Mouse (Mus musculus): ENCODE measurements around the gene Tex2. TPM values are rescaled to one million over a fixed set of nuclear protein-coding genes. Genes with fewer than 3 reads are reported as not detected.
A peak's percentile ranks its signal among the peaks of the same experiment; 100 is the strongest.
"Not testable (repeated sequence)": the region's sequence is repeated elsewhere in the genome, so short reads cannot be mapped to it uniquely, and the experiment has no call there.

Gene Tex2
- polyA plus RNA-seq, 1 experiment from 2014 or later, result 11.9 TPM

DNA sequence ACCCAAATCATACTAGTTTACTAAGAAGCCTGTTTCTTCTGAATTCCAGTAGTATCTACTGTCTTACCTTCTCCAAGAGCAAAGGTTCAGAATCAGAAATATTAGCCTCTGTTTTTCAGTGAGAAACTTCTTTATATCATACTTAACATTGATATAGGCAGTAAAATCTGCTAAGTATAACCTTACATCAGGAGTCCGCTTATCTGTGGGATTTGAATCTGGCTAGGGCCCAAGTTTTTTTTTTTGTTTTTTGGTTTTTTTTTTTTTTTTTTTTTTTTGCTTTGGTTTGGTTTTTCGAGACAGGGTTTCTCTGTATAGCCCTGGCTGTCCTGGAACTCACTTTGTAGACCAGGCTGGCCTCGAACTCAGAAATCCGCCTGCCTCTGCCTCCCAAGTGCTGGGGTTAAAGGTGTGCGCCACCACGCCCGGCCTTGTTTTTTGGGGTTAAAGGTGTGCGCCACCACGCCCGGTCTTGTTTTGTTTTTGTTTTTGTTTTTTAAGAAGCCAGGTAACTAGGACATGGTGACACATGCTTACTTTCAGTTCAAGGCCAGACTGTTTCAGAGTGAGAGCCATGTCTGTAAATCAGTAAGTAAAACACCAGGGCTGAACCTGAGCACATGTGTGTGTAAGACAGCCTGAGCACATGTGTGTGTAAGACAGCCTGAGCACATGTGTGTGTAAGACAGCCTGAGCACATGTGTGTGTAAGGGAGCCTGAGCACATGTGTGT is 35.4 kb downstream of the Tex2 start:
- H3K9me3 ChIP-seq (replicated peaks; ENCODE audit: control insufficient read depth, low read length); H3K4me1 ChIP-seq (ENCODE audit: control insufficient read depth, insufficient read depth, low read length); H3K27ac ChIP-seq (ENCODE audit: low read depth, low read length); H3K4me2 ChIP-seq (ENCODE audit: low read length); ATAC-seq; DNase-seq (ENCODE audit: low spot score); H3K9ac ChIP-seq (ENCODE audit: low read length); H3K27me3 ChIP-seq (replicated peaks; ENCODE audit: control insufficient read depth, insufficient read depth, low read length); H3K4me3 ChIP-seq (ENCODE audit: low read depth, low read length); H3K36me3 ChIP-seq (ENCODE audit: control insufficient read depth, insufficient read depth, low read length): not testable (repeated sequence)
- WGBS, result 96% methylated on average over 10 of the region's 10 CpGs

- no peak for DNase-seq (ENCODE audit: low spot score)
- Histone ChIP-seq H3K9ac (ENCODE audit: low read length) (no peak overlapping the region), H3K9me3 (replicated peaks; ENCODE audit: control insufficient read depth, low read length) (no peaks in the 10 kb centered on the region), H3K4me3 (ENCODE audit: low read depth, low read length) (no peak overlapping the region), H3K27ac (ENCODE audit: low read depth, low read length) (no peak overlapping the region), H3K27me3 (replicated peaks; ENCODE audit: control insufficient read depth, insufficient read depth, low read length) (no peaks in the 10 kb centered on the region), H3K4me1 (ENCODE audit: control insufficient read depth, insufficient read depth, low read length) (no peaks in the 10 kb centered on the region), H3K36me3 (ENCODE audit: control insufficient read depth, insufficient read depth, low read length) (no peaks in the 10 kb centered on the region), H3K4me2 (ENCODE audit: low read length) (no peak overlapping the region)
- ATAC-seq, result no peak
- WGBS, result 85% methylated on average over 9 of the region's 9 CpGs
These were observed 38.8 kb downstream of the Tex2 start for GRCm38 (mm10) chr11:106574456-106574855.

DNA sequence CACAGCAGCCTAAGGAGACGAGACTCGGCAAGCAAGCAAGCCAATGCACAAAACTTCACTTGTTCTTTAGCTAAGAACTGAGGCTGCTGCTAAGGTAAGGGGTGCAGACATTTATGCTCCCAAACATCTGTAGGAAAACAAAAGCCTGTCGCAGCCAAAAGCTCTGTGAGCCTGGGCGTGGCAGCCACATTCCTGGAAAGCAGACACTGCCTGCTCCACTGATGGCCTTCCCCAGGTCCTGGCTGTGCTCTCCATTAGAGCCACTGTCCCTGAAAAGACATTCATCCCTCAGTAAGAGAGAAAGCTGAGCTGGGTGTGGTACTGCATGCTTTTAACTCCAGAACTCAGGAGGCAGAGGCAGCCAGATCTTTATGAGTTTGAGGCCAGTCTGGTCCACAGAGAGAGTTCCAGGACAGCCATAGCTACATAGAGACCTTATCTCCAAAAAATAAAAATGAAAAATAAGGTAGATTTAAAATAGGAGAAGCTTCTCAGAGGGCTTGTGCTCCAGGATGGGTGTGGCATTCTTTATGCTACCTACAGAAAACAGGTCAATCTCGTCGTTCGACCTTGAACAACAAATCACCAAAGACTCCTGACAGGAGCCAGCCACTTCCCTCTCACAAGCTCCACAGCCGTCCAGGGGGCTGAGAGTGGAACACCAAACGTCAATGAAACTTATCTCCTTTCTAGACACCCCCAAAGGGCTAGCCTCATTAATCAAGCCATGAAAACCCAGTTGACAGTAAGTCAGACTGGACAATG is 39.6 kb downstream of the Tex2 start:
- DNase-seq (ENCODE audit: low spot score), result no peak
- no peaks in the 10 kb centered on the region for H3K4me1 ChIP-seq (ENCODE audit: control insufficient read depth, insufficient read depth, low read length)
- H3K9ac ChIP-seq (ENCODE audit: low read length), result no peak overlapping the region
- no peaks in the 10 kb centered on the region for H3K27me3 ChIP-seq (replicated peaks; ENCODE audit: control insufficient read depth, insufficient read depth, low read length)
- H3K36me3 ChIP-seq (ENCODE audit: control insufficient read depth, insufficient read depth, low read length), result no peaks in the 10 kb centered on the region
- H3K4me3 ChIP-seq (ENCODE audit: low read depth, low read length), result no peak overlapping the region
- WGBS, result 76% methylated on average over 9 of the region's 9 CpGs
- H3K4me2 ChIP-seq (ENCODE audit: low read length), result no peak overlapping the region
- no peak for ATAC-seq
- H3K9me3 ChIP-seq (replicated peaks; ENCODE audit: control insufficient read depth, low read length), result no peaks in the 10 kb centered on the region
- no peak overlapping the region for H3K27ac ChIP-seq (ENCODE audit: low read depth, low read length)

GRCm38 (mm10) chr11:106572958-106573357 is 40.3 kb downstream of the Tex2 start:
- WGBS, result 67% methylated on average over 9 of the region's 9 CpGs
- no peak overlapping the region for H3K4me3 ChIP-seq (ENCODE audit: low read depth, low read length)
- no peak overlapping the region for H3K27ac ChIP-seq (ENCODE audit: low read depth, low read length)
- ATAC-seq, result no peak
- no peaks in the 10 kb centered on the region for H3K9me3 ChIP-seq (replicated peaks; ENCODE audit: control insufficient read depth, low read length)
- H3K4me1 ChIP-seq (ENCODE audit: control insufficient read depth, insufficient read depth, low read length), result no peaks in the 10 kb centered on the region
- no peak for DNase-seq (ENCODE audit: low spot score)
- no peak overlapping the region for H3K4me2 ChIP-seq (ENCODE audit: low read length)
- H3K27me3 ChIP-seq (replicated peaks; ENCODE audit: control insufficient read depth, insufficient read depth, low read length), result no peaks in the 10 kb centered on the region
- no peaks in the 10 kb centered on the region for H3K36me3 ChIP-seq (ENCODE audit: control insufficient read depth, insufficient read depth, low read length)
- no peak overlapping the region for H3K9ac ChIP-seq (ENCODE audit: low read length)

DNA sequence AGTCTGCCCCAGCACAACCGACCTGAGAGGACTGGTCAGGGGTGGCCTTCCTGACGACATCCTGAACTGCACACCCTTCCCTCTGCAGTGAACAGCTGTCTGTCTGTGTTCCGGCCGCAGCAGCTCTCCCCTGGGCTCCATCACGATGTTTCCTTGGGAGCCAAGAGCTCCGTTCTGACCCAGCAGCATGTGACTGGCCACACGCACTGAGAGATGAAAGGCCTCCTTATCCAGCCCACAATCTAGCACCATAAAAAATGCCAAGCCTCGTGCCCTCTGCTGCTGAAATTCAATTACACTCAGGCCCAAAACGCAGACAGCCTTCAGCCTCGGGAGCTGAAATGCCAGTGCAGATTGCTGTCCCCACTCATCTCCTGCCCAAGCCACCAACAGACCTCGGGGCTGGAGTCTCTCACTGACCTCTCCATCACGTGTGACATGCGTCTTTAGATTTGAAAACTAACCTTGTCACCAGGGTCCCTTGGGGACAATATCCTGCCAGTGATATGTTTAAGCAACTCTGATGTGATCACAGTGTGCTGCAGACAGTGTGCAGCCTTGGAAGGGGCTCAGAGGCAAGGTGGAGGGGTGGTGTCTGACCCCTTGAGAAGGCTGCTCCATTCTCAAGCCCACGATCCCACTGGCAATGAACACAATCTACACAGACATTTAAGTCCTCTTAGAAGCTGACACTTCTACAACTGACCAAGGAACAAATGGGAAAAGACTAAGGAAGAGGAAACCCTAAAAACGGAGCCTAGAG is 41.0 kb downstream of the Tex2 start:
- WGBS, result 72% methylated on average over 15 of the region's 15 CpGs
- Histone ChIP-seq H3K4me1 (ENCODE audit: control insufficient read depth, insufficient read depth, low read length) (no peaks in the 10 kb centered on the region), H3K4me2 (ENCODE audit: low read length) (no peak overlapping the region), H3K27ac (ENCODE audit: low read depth, low read length) (no peak overlapping the region), H3K9ac (ENCODE audit: low read length) (no peak overlapping the region), H3K36me3 (ENCODE audit: control insufficient read depth, insufficient read depth, low read length) (peaks cover 3% of the 10 kb centered on the region; the same call in 1 of the 2 replicates), H3K4me3 (ENCODE audit: low read depth, low read length) (no peak overlapping the region), H3K27me3 (replicated peaks; ENCODE audit: control insufficient read depth, insufficient read depth, low read length) (no peaks in the 10 kb centered on the region), H3K9me3 (replicated peaks; ENCODE audit: control insufficient read depth, low read length) (no peaks in the 10 kb centered on the region)
- no peak for DNase-seq (ENCODE audit: low spot score)
- no peak for ATAC-seq

- ATAC-seq (no peak), DNase-seq (ENCODE audit: low spot score) (no peak)
- Histone ChIP-seq H3K9me3 (replicated peaks; ENCODE audit: control insufficient read depth, low read length) (no peaks in the 10 kb centered on the region), H3K27me3 (replicated peaks; ENCODE audit: control insufficient read depth, insufficient read depth, low read length) (no peaks in the 10 kb centered on the region), H3K27ac (ENCODE audit: low read depth, low read length) (no peak overlapping the region), H3K9ac (ENCODE audit: low read length) (no peak overlapping the region), H3K36me3 (ENCODE audit: control insufficient read depth, insufficient read depth, low read length) (peaks cover 11% of the 10 kb centered on the region; the same call in 1 of the 2 replicates), H3K4me2 (ENCODE audit: low read length) (no peak overlapping the region), H3K4me1 (ENCODE audit: control insufficient read depth, insufficient read depth, low read length) (no peaks in the 10 kb centered on the region), H3K4me3 (ENCODE audit: low read depth, low read length) (no peak overlapping the region)
- 78% methylated on average over 11 of the region's 11 CpGs for WGBS
These were observed 41.9 kb downstream of the Tex2 start for GRCm38 (mm10) chr11:106571026-106571983.

- ATAC-seq, result no peak
- Histone ChIP-seq H3K4me3 (ENCODE audit: low read depth, low read length) (no peak overlapping the region), H3K27me3 (replicated peaks; ENCODE audit: control insufficient read depth, insufficient read depth, low read length) (no peaks in the 10 kb centered on the region), H3K4me2 (ENCODE audit: low read length) (no peak overlapping the region), H3K4me1 (ENCODE audit: control insufficient read depth, insufficient read depth, low read length) (no peaks in the 10 kb centered on the region), H3K27ac (ENCODE audit: low read depth, low read length) (no peak overlapping the region), H3K36me3 (ENCODE audit: control insufficient read depth, insufficient read depth, low read length) (peaks cover 13% of the 10 kb centered on the region; the same call in 1 of the 2 replicates), H3K9ac (ENCODE audit: low read length) (no peak overlapping the region), H3K9me3 (replicated peaks; ENCODE audit: control insufficient read depth, low read length) (no peaks in the 10 kb centered on the region)
- WGBS, result 74% methylated on average over 14 of the region's 14 CpGs
- DNase-seq (ENCODE audit: low spot score), result peak; percentile 11
These were observed 44.8 kb downstream of the Tex2 start for GRCm38 (mm10) chr11:106568329-106568960.
